Mouse (Mus musculus): ENCODE data around the gene Hlx. TPM values are rescaled to one million over a fixed set of nuclear protein-coding genes. Genes with fewer than 3 reads are reported as not detected.

The Hlx gene
- polyA plus RNA-seq (2016; fragmentation: Nextera tagmentation; extraction: Ambion mirVana), result 2.5 and 4.8 TPM in 2 replicates

GRCm38 (mm10) chr1:184732556-184733049 lies at the start of gene Hlx:
TSS of gene Hlx (minus strand) at chr1:184732619.
- peaks cover 98% of the 10 kb centered on the region for H3K27me3 ChIP-seq (ENCODE audit: low read depth, poor library complexity, severe bottlenecking)
- H3K36me3 ChIP-seq, result no peaks in the 10 kb centered on the region
- under 1% methylated on average over 32 of the region's 32 CpGs for WGBS
- H3K4me3 ChIP-seq, result peak within 1 kb of the TSS; percentile 60
- peaks cover 26% of the 10 kb centered on the region for H3K4me1 ChIP-seq
- H3K27ac ChIP-seq (replicated peaks), result peak within 1 kb of the TSS; percentile 14
- H3K9me3 ChIP-seq (replicated peaks), result no peaks in the 10 kb centered on the region
- peak; percentile 88 for DNase-seq (ENCODE audit: low spot score)

- H3K27ac ChIP-seq (replicated peaks), result no peak overlapping the region
- no peak for DNase-seq (ENCODE audit: low spot score)
- WGBS, result 89% methylated on average over 14 of the region's 14 CpGs
- H3K27me3 ChIP-seq (ENCODE audit: low read depth, poor library complexity, severe bottlenecking), result no peaks in the 10 kb centered on the region
- H3K36me3 ChIP-seq, result no peaks in the 10 kb centered on the region
- H3K4me1 ChIP-seq, result peaks cover 2% of the 10 kb centered on the region; the same call in 1 of the 2 replicates
- no peaks in the 10 kb centered on the region for H3K9me3 ChIP-seq (replicated peaks)
- no peak overlapping the region for H3K4me3 ChIP-seq
These were observed 49.7 kb upstream of the Hlx start for GRCm38 (mm10) chr1:184782161-184782513.

GRCm38 (mm10) chr1:184781286-184782160 lies 49.1 kb upstream of the Hlx start:
- WGBS, result 85% methylated on average over 10 of the region's 10 CpGs
- no peaks in the 10 kb centered on the region for H3K36me3 ChIP-seq
- no peak for DNase-seq (ENCODE audit: low spot score)
- H3K9me3 ChIP-seq (replicated peaks), result no peaks in the 10 kb centered on the region
- H3K4me1 ChIP-seq, result peaks cover 4% of the 10 kb centered on the region; the same call in 1 of the 2 replicates
- H3K4me3 ChIP-seq, result no peak overlapping the region
- H3K27ac ChIP-seq (replicated peaks), result no peak overlapping the region
- no peaks in the 10 kb centered on the region for H3K27me3 ChIP-seq (ENCODE audit: low read depth, poor library complexity, severe bottlenecking)

- DNase-seq (ENCODE audit: low spot score), result no peak
- H3K4me3 ChIP-seq, result no peak overlapping the region
- H3K27me3 ChIP-seq (ENCODE audit: low read depth, poor library complexity, severe bottlenecking), result no peaks in the 10 kb centered on the region
- H3K36me3 ChIP-seq, result no peaks in the 10 kb centered on the region
- 94% methylated on average over 6 of the region's 6 CpGs for WGBS
- H3K9me3 ChIP-seq (replicated peaks), result no peaks in the 10 kb centered on the region
- H3K27ac ChIP-seq (replicated peaks), result no peak overlapping the region
- H3K4me1 ChIP-seq, result peaks cover 4% of the 10 kb centered on the region; the same call in 1 of the 2 replicates
These were observed 45.7 kb upstream of the Hlx start for GRCm38 (mm10) chr1:184778157-184778556.

GRCm38 (mm10) chr1:184777061-184777795 lies 44.8 kb upstream of the Hlx start:
- Histone ChIP-seq H3K36me3 (no peaks in the 10 kb centered on the region), H3K27me3 (ENCODE audit: low read depth, poor library complexity, severe bottlenecking) (no peaks in the 10 kb centered on the region), H3K27ac (replicated peaks) (no peak overlapping the region), H3K4me1 (peaks cover 4% of the 10 kb centered on the region; the same call in 1 of the 2 replicates), H3K9me3 (replicated peaks) (no peaks in the 10 kb centered on the region), H3K4me3 (no peak overlapping the region)
- DNase-seq (ENCODE audit: low spot score), result no peak
- WGBS, result 35% methylated on average over 22 of the region's 22 CpGs

GRCm38 (mm10) chr1:184775289-184775688 lies 42.9 kb upstream of the Hlx start:
- 56% methylated on average over 9 of the region's 9 CpGs for WGBS
- no peaks in the 10 kb centered on the region for H3K9me3 ChIP-seq (replicated peaks)
- no peak overlapping the region for H3K4me3 ChIP-seq
- H3K4me1 ChIP-seq, result peaks cover 12% of the 10 kb centered on the region
- DNase-seq (ENCODE audit: low spot score), result no peak
- H3K36me3 ChIP-seq, result no peaks in the 10 kb centered on the region
- no peak overlapping the region for H3K27ac ChIP-seq (replicated peaks)
- H3K27me3 ChIP-seq (ENCODE audit: low read depth, poor library complexity, severe bottlenecking), result peaks cover 10% of the 10 kb centered on the region

- Histone ChIP-seq H3K27me3 (ENCODE audit: low read depth, poor library complexity, severe bottlenecking) (peaks cover 10% of the 10 kb centered on the region), H3K4me1 (peaks cover 8% of the 10 kb centered on the region), H3K9me3 (replicated peaks) (no peaks in the 10 kb centered on the region), H3K4me3 (no peak overlapping the region; the same call in 1 of the 2 replicates), H3K27ac (replicated peaks) (no peak overlapping the region), H3K36me3 (no peaks in the 10 kb centered on the region)
- DNase-seq (ENCODE audit: low spot score), result no peak
- 11% methylated on average over 9 of the region's 9 CpGs for WGBS
These were observed 39.5 kb upstream of the Hlx start for GRCm38 (mm10) chr1:184771891-184772249.

- H3K4me1 ChIP-seq, result peaks cover 8% of the 10 kb centered on the region
- no peak overlapping the region; the same call in 1 of the 2 replicates for H3K4me3 ChIP-seq
- WGBS, result 32% methylated on average over 18 of the region's 18 CpGs
- H3K36me3 ChIP-seq, result no peaks in the 10 kb centered on the region
- no peak overlapping the region for H3K27ac ChIP-seq (replicated peaks)
- H3K27me3 ChIP-seq (ENCODE audit: low read depth, poor library complexity, severe bottlenecking), result peaks cover 10% of the 10 kb centered on the region
- peak; percentile 82 for DNase-seq (ENCODE audit: low spot score)
- H3K9me3 ChIP-seq (replicated peaks), result no peaks in the 10 kb centered on the region
These were observed 38.9 kb upstream of the Hlx start for GRCm38 (mm10) chr1:184771202-184771890.

GRCm38 (mm10) chr1:184763866-184764265 lies 31.4 kb upstream of the Hlx start:
- Histone ChIP-seq H3K27ac (replicated peaks) (no peak overlapping the region), H3K27me3 (ENCODE audit: low read depth, poor library complexity, severe bottlenecking) (no peaks in the 10 kb centered on the region), H3K36me3 (no peaks in the 10 kb centered on the region), H3K4me3 (no peak overlapping the region), H3K4me1 (no peaks in the 10 kb centered on the region), H3K9me3 (replicated peaks) (no peaks in the 10 kb centered on the region)
- 56% methylated on average over 3 of the region's 3 CpGs for WGBS
- DNase-seq (ENCODE audit: low spot score), result no peak

GRCm38 (mm10) chr1:184762941-184763340 lies 30.5 kb upstream of the Hlx start:
- no peaks in the 10 kb centered on the region for H3K9me3 ChIP-seq (replicated peaks)
- WGBS, result 81% methylated on average over 5 of the region's 5 CpGs

GRCm38 (mm10) chr1:184761988-184762387 lies 29.6 kb upstream of the Hlx start:
- Histone ChIP-seq H3K4me3 (no peak overlapping the region), H3K36me3 (no peaks in the 10 kb centered on the region), H3K4me1 (no peaks in the 10 kb centered on the region), H3K9me3 (replicated peaks) (no peaks in the 10 kb centered on the region), H3K27ac (replicated peaks) (no peak overlapping the region), H3K27me3 (ENCODE audit: low read depth, poor library complexity, severe bottlenecking) (no peaks in the 10 kb centered on the region)
- 87% methylated on average over 4 of the region's 4 CpGs for WGBS
- no peak for DNase-seq (ENCODE audit: low spot score)

More at GRCm38 (mm10) chr1:184762941-184763340, 30.5 kb upstream of the Hlx start:
- no peak overlapping the region for H3K27ac ChIP-seq (replicated peaks)
- DNase-seq (ENCODE audit: low spot score), result no peak
- H3K27me3 ChIP-seq (ENCODE audit: low read depth, poor library complexity, severe bottlenecking), result no peaks in the 10 kb centered on the region
- no peaks in the 10 kb centered on the region for H3K36me3 ChIP-seq
- H3K4me1 ChIP-seq, result no peaks in the 10 kb centered on the region
- no peak overlapping the region for H3K4me3 ChIP-seq

GRCm38 (mm10) chr1:184752671-184753070 lies 20.3 kb upstream of the Hlx start:
- H3K27me3 ChIP-seq (ENCODE audit: low read depth, poor library complexity, severe bottlenecking), result 0 out of 2 replicates have a peak, but pooled peaks cover 10% of the 10 kb centered on the region
- H3K27ac ChIP-seq (replicated peaks), result no peak overlapping the region
- H3K4me3 ChIP-seq, result no peak overlapping the region
- 95% methylated on average over 5 of the region's 5 CpGs for WGBS
- H3K4me1 ChIP-seq, result peaks cover 10% of the 10 kb centered on the region
- H3K36me3 ChIP-seq, result no peaks in the 10 kb centered on the region
- H3K9me3 ChIP-seq (replicated peaks), result no peaks in the 10 kb centered on the region
- no peak for DNase-seq (ENCODE audit: low spot score)
